Mouse (Mus musculus): Measurements from ENCODE around the gene Mical2. TPM values are rescaled to one million over a fixed set of nuclear protein-coding genes. Genes with fewer than 3 reads are reported as not detected.

The Mical2 gene
- polyA plus RNA-seq, 1 experiment from 2014 or later, result 5.3 TPM

- Histone ChIP-seq H3K4me1 (ENCODE audit: control insufficient read depth, insufficient read depth, low read length) (no peaks in the 10 kb centered on the region), H3K4me3 (ENCODE audit: low read depth, low read length) (no peak overlapping the region), H3K27me3 (ENCODE audit: control insufficient read depth, insufficient read depth, low read length) (no peaks in the 10 kb centered on the region), H3K9me3 (ENCODE audit: control insufficient read depth, low read length) (no peaks in the 10 kb centered on the region), H3K9ac (replicated peaks; ENCODE audit: low read depth, low read length) (no peak overlapping the region), H3K36me3 (ENCODE audit: control insufficient read depth, insufficient read depth, low read length) (no peaks in the 10 kb centered on the region), H3K27ac (ENCODE audit: low read depth, low read length) (no peak overlapping the region), H3K4me2 (ENCODE audit: low read depth, low read length) (no peak overlapping the region)
- no peak for ATAC-seq (ENCODE audit: low read depth)
- WGBS, result 82% methylated on average over 7 of the region's 7 CpGs
These were observed 107.7 kb downstream of the Mical2 start for GRCm38 (mm10) chr7:112333404-112333803.

GRCm38 (mm10) chr7:112336213-112336631 lies 110.6 kb downstream of the Mical2 start:
- WGBS, result 68% methylated on average over 6 of the region's 6 CpGs
- Histone ChIP-seq H3K4me2 (ENCODE audit: low read depth, low read length) (no peak overlapping the region), H3K4me1 (ENCODE audit: control insufficient read depth, insufficient read depth, low read length) (no peaks in the 10 kb centered on the region), H3K27me3 (ENCODE audit: control insufficient read depth, insufficient read depth, low read length) (no peaks in the 10 kb centered on the region), H3K9ac (replicated peaks; ENCODE audit: low read depth, low read length) (no peak overlapping the region), H3K4me3 (ENCODE audit: low read depth, low read length) (no peak overlapping the region), H3K27ac (ENCODE audit: low read depth, low read length) (peak overlapping the region; percentile 64), H3K9me3 (ENCODE audit: control insufficient read depth, low read length) (no peaks in the 10 kb centered on the region), H3K36me3 (ENCODE audit: control insufficient read depth, insufficient read depth, low read length) (no peaks in the 10 kb centered on the region)
- peak; percentile 65 for ATAC-seq (ENCODE audit: low read depth)

- peak overlapping the region; percentile 64 for H3K27ac ChIP-seq (ENCODE audit: low read depth, low read length)
- H3K9me3 ChIP-seq (ENCODE audit: control insufficient read depth, low read length), result no peaks in the 10 kb centered on the region
- H3K4me2 ChIP-seq (ENCODE audit: low read depth, low read length), result no peak overlapping the region
- peak; percentile 28; the same call in 1 of the 2 replicates for ATAC-seq (ENCODE audit: low read depth)
- no peaks in the 10 kb centered on the region for H3K27me3 ChIP-seq (ENCODE audit: control insufficient read depth, insufficient read depth, low read length)
- no peaks in the 10 kb centered on the region for H3K36me3 ChIP-seq (ENCODE audit: control insufficient read depth, insufficient read depth, low read length)
- H3K4me3 ChIP-seq (ENCODE audit: low read depth, low read length), result no peak overlapping the region
- WGBS, result 71% methylated on average over 15 of the region's 15 CpGs
- H3K4me1 ChIP-seq (ENCODE audit: control insufficient read depth, insufficient read depth, low read length), result no peaks in the 10 kb centered on the region
- no peak overlapping the region for H3K9ac ChIP-seq (replicated peaks; ENCODE audit: low read depth, low read length)
These were observed 111.1 kb downstream of the Mical2 start for GRCm38 (mm10) chr7:112336769-112337168.

- WGBS, result 81% methylated on average over 5 of the region's 5 CpGs
- Histone ChIP-seq H3K4me2 (ENCODE audit: low read depth, low read length) (no peak overlapping the region), H3K9ac (replicated peaks; ENCODE audit: low read depth, low read length) (no peak overlapping the region), H3K27ac (ENCODE audit: low read depth, low read length) (no peak overlapping the region), H3K27me3 (ENCODE audit: control insufficient read depth, insufficient read depth, low read length) (no peaks in the 10 kb centered on the region), H3K4me1 (ENCODE audit: control insufficient read depth, insufficient read depth, low read length) (no peaks in the 10 kb centered on the region), H3K36me3 (ENCODE audit: control insufficient read depth, insufficient read depth, low read length) (no peaks in the 10 kb centered on the region), H3K9me3 (ENCODE audit: control insufficient read depth, low read length) (no peaks in the 10 kb centered on the region), H3K4me3 (ENCODE audit: low read depth, low read length) (no peak overlapping the region)
- no peak for ATAC-seq (ENCODE audit: low read depth)
These were observed 112.1 kb downstream of the Mical2 start for GRCm38 (mm10) chr7:112337736-112338135.

GRCm38 (mm10) chr7:112341052-112341451 lies 115.4 kb downstream of the Mical2 start:
- Histone ChIP-seq H3K4me3 (ENCODE audit: low read depth, low read length) (no peak overlapping the region), H3K9me3 (ENCODE audit: control insufficient read depth, low read length) (no peaks in the 10 kb centered on the region), H3K27me3 (ENCODE audit: control insufficient read depth, insufficient read depth, low read length) (no peaks in the 10 kb centered on the region), H3K4me2 (ENCODE audit: low read depth, low read length) (no peak overlapping the region), H3K4me1 (ENCODE audit: control insufficient read depth, insufficient read depth, low read length) (no peaks in the 10 kb centered on the region), H3K9ac (replicated peaks; ENCODE audit: low read depth, low read length) (no peak overlapping the region), H3K27ac (ENCODE audit: low read depth, low read length) (no peak overlapping the region), H3K36me3 (ENCODE audit: control insufficient read depth, insufficient read depth, low read length) (no peaks in the 10 kb centered on the region)
- ATAC-seq (ENCODE audit: low read depth), result no peak
- WGBS, result 75% methylated on average over 3 of the region's 3 CpGs

GRCm38 (mm10) chr7:112345687-112346086 lies 120.0 kb downstream of the Mical2 start:
- no peaks in the 10 kb centered on the region for H3K27me3 ChIP-seq (ENCODE audit: control insufficient read depth, insufficient read depth, low read length)
- no peak overlapping the region for H3K4me3 ChIP-seq (ENCODE audit: low read depth, low read length)
- H3K4me1 ChIP-seq (ENCODE audit: control insufficient read depth, insufficient read depth, low read length), result no peaks in the 10 kb centered on the region
- H3K9me3 ChIP-seq (ENCODE audit: control insufficient read depth, low read length), result no peaks in the 10 kb centered on the region
- H3K36me3 ChIP-seq (ENCODE audit: control insufficient read depth, insufficient read depth, low read length), result no peaks in the 10 kb centered on the region
- 72% methylated on average over 1 of the region's 1 CpGs for WGBS
- no peak for ATAC-seq (ENCODE audit: low read depth)
- H3K27ac ChIP-seq (ENCODE audit: low read depth, low read length), result no peak overlapping the region
- H3K9ac ChIP-seq (replicated peaks; ENCODE audit: low read depth, low read length), result no peak overlapping the region
- H3K4me2 ChIP-seq (ENCODE audit: low read depth, low read length), result no peak overlapping the region

GRCm38 (mm10) chr7:112351541-112351940 lies 125.9 kb downstream of the Mical2 start:
- 81% methylated on average over 3 of the region's 3 CpGs for WGBS
- H3K36me3 ChIP-seq (ENCODE audit: control insufficient read depth, insufficient read depth, low read length), result no peaks in the 10 kb centered on the region

GRCm38 (mm10) chr7:112352005-112352404 lies 126.3 kb downstream of the Mical2 start:
- H3K36me3 ChIP-seq (ENCODE audit: control insufficient read depth, insufficient read depth, low read length), result no peaks in the 10 kb centered on the region
- ATAC-seq (ENCODE audit: low read depth), result no peak
- no peaks in the 10 kb centered on the region for H3K27me3 ChIP-seq (ENCODE audit: control insufficient read depth, insufficient read depth, low read length)
- H3K4me3 ChIP-seq (ENCODE audit: low read depth, low read length), result no peak overlapping the region
- H3K9ac ChIP-seq (replicated peaks; ENCODE audit: low read depth, low read length), result no peak overlapping the region
- H3K4me2 ChIP-seq (ENCODE audit: low read depth, low read length), result no peak overlapping the region
- no peaks in the 10 kb centered on the region for H3K9me3 ChIP-seq (ENCODE audit: control insufficient read depth, low read length)
- H3K27ac ChIP-seq (ENCODE audit: low read depth, low read length), result no peak overlapping the region
- WGBS, result 45% methylated on average over 4 of the region's 4 CpGs
- peaks cover 4% of the 10 kb centered on the region; the same call in 1 of the 2 replicates for H3K4me1 ChIP-seq (ENCODE audit: control insufficient read depth, insufficient read depth, low read length)

More at GRCm38 (mm10) chr7:112351541-112351940, 125.9 kb downstream of the Mical2 start:
- peaks cover 4% of the 10 kb centered on the region; the same call in 1 of the 2 replicates for H3K4me1 ChIP-seq (ENCODE audit: control insufficient read depth, insufficient read depth, low read length)
- H3K27ac ChIP-seq (ENCODE audit: low read depth, low read length), result no peak overlapping the region
- H3K4me2 ChIP-seq (ENCODE audit: low read depth, low read length), result no peak overlapping the region
- H3K9me3 ChIP-seq (ENCODE audit: control insufficient read depth, low read length), result no peaks in the 10 kb centered on the region
- no peaks in the 10 kb centered on the region for H3K27me3 ChIP-seq (ENCODE audit: control insufficient read depth, insufficient read depth, low read length)
- H3K4me3 ChIP-seq (ENCODE audit: low read depth, low read length), result no peak overlapping the region
- no peak for ATAC-seq (ENCODE audit: low read depth)
- no peak overlapping the region for H3K9ac ChIP-seq (replicated peaks; ENCODE audit: low read depth, low read length)

GRCm38 (mm10) chr7:112353011-112353410 lies 127.4 kb downstream of the Mical2 start:
- Histone ChIP-seq H3K27me3 (ENCODE audit: control insufficient read depth, insufficient read depth, low read length) (no peaks in the 10 kb centered on the region), H3K9ac (replicated peaks; ENCODE audit: low read depth, low read length) (no peak overlapping the region), H3K4me2 (ENCODE audit: low read depth, low read length) (no peak overlapping the region), H3K27ac (ENCODE audit: low read depth, low read length) (no peak overlapping the region), H3K9me3 (ENCODE audit: control insufficient read depth, low read length) (no peaks in the 10 kb centered on the region), H3K4me3 (ENCODE audit: low read depth, low read length) (no peak overlapping the region), H3K4me1 (ENCODE audit: control insufficient read depth, insufficient read depth, low read length) (peaks cover 4% of the 10 kb centered on the region; the same call in 1 of the 2 replicates), H3K36me3 (ENCODE audit: control insufficient read depth, insufficient read depth, low read length) (no peaks in the 10 kb centered on the region)
- ATAC-seq (ENCODE audit: low read depth), result no peak
- WGBS, result 83% methylated on average over 4 of the region's 4 CpGs
